In the genomic region with DNA sequence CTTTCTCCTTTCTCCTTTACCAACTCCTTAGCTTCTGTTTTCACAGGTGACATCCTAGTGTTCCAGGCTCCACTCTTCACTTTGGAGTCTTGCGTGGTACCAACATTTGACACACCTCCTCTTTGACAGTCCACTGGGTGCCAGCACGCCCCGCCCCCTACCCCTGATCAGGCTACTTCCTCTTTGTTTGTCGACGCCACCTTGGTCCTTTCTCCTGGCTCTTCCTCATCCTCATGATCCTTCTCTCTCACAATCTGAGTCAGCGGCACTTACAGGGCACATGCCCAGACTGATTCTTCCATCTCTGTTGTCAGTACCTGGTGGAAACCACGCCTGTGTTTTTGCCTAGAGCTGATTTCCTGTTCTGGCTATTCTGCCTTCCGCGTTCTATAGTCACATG, we compare ENCODE assay signal across 19 mouse cellular contexts. TPM values are rescaled to one million over a fixed set of nuclear protein-coding genes. Genes with fewer than 3 reads are reported as not detected.
DNase-seq lines count a peak whose midpoint lies in the region; ATAC-seq lines count a peak whose summit lies in the region.
"Had no signal": no experiment of that assay in that cellular context is flagged by ENCODE, and none has a peak within 500 bp of the region (broad histone marks: within the 10 kb centered on the region; RNA-seq: fewer than 3 reads in every experiment).

No protein-coding gene starts in this region.

- WGBS in hindbrain, embryonic 10.5 days: 91% methylated on average over 9 of the region's 9 CpGs

- H3K9me3 ChIP-seq in hindbrain, embryonic 10.5 days: no peaks in the 10 kb centered on the region

- H3K4me3 ChIP-seq in hindbrain, embryonic 10.5 days: no peak overlapping the region
- H3K4me3 ChIP-seq: myocyte had no signal

- DNase-seq in A20 (ENCODE audit: low read depth, low spot score): peak; percentile 29
- peak; percentile 70 to 72 for DNase-seq in B cell, adult 2 months
- no peak for DNase-seq in layer of hippocampus, adult 8-10 months (ENCODE audit: low spot score in 2 of 2)
- DNase-seq in layer of hippocampus, adult 9-11 months: no peak
- DNase-seq in hindbrain, embryonic 10.5 days (ENCODE audit: low spot score): no peak
- no peak for DNase-seq in left cerebral cortex, adult 11 months (ENCODE audit: low spot score)
- DNase-seq: cerebellum, adult 9-10 months; gastrocnemius, postnatal 25 days; heart, postnatal 14 days; kidney, adult 2 months; kidney, postnatal 14 days; lung, adult 2 months; lung, postnatal 36 days; right cerebral cortex, adult 18-20 months had no signal

- no peak overlapping the region for H3K27ac ChIP-seq in hindbrain, embryonic 10.5 days
- H3K27ac ChIP-seq: hindbrain, postnatal 0 days had no signal

- H3K36me3 ChIP-seq in hindbrain, embryonic 10.5 days: no peaks in the 10 kb centered on the region

- H3K4me1 ChIP-seq in hindbrain, embryonic 10.5 days (replicated peaks): peaks cover 8% of the 10 kb centered on the region

- peak; percentile 72 for ATAC-seq in common myeloid progenitor, adult 5-6 weeks (replicated peaks; ENCODE audit: low read depth, poor library complexity, severe bottlenecking)
- ATAC-seq in monocyte, adult 5-6 weeks (replicated peaks; ENCODE audit: insufficient number of reproducible peaks, low FRiP score, low TSS enrichment, poor library complexity, severe bottlenecking): 0 out of 2 replicates have a peak, but pooled peaks have one; percentile 31
- ATAC-seq: hindbrain, postnatal 0 days; Patski had no signal

- H3K27me3 ChIP-seq in hindbrain, embryonic 10.5 days (ENCODE audit: insufficient read depth, poor library complexity, severe bottlenecking): no peaks in the 10 kb centered on the region

RNA-seq across cellular contexts. Expression of a gene that starts 5.9 kb away (rescaled TPM):
- total RNA-seq in common myeloid progenitor, adult 5-6 weeks (2017): not detected in 2 replicates
- 0.39 TPM in 1 of 3 replicates, not detected in the others for total RNA-seq in monocyte, adult 5-6 weeks (2017)
- total RNA-seq in layer of hippocampus, adult 8-10 months (2022): 10 to 100 TPM in 1 of 4 experiments, 1 to 10 TPM in 3; 5.7 to 10.9 (median 6.6) TPM
- polyA plus RNA-seq in hindbrain, embryonic 10.5 days (2016; fragmentation: Nextera tagmentation; extraction: Ambion mirVana): 0.43 and 0.68 TPM in 2 replicates
- polyA plus RNA-seq: myocyte had no signal

Comparison
In these comparisons a context has a peak if more than half of its experiments do, and no peak if none do; other contexts are left out.
1. DNase-seq: peak in A20 (single experiment) and B cell, adult 2 months (2 of 2); none in layer of hippocampus, adult 8-10 months (0 of 2), layer of hippocampus, adult 9-11 months (single experiment), hindbrain, embryonic 10.5 days (single experiment) and left cerebral cortex, adult 11 months (single experiment).